Mouse (Mus musculus) forebrain, postnatal 0 days (tissue): ENCODE results near the gene Wdr95. TPM values are rescaled to one million over a fixed set of nuclear protein-coding genes. Genes with fewer than 3 reads are reported as not detected.

Experiments used
- ATAC-seq: fragments of 200-750 bp; cut with Nextera tagmentation; 2 replicates; pipeline ENCODE4 v1.8.0; 2017; ENCODE audit warnings: mild to moderate bottlenecking, moderate library complexity
- DNase-seq: peaks from one replicate; pipeline ENCODE4 v3.0.0-alpha.2; 2015
- H3K27ac ChIP-seq: fragments of 300-500 bp; sonication (generic); 2 replicates; pipeline ENCODE4 v1.5.1; 2014; ENCODE audit warnings: low read depth, mild to moderate bottlenecking, antibody characterized with exemption, low read length, moderate library complexity, mixed read lengths
- H3K27me3 ChIP-seq: fragments of 300-500 bp; sonication (generic); 2 replicates; pipeline ENCODE4 v1.6.1; 2014; ENCODE audit warnings: mild to moderate bottlenecking, low read length, mixed read lengths; ENCODE audit not compliant: insufficient read depth
- H3K36me3 ChIP-seq: fragments of 300-500 bp; sonication (generic); 2 replicates; pipeline ENCODE4 v1.6.1; 2014; ENCODE audit warnings: mild to moderate bottlenecking, moderate library complexity; ENCODE audit not compliant: insufficient read depth
- H3K4me1 ChIP-seq: fragments of 300-500 bp; sonication (generic); 2 replicates; pipeline ENCODE4 v1.6.1; 2014; ENCODE audit warnings: antibody characterized with exemption; ENCODE audit not compliant: insufficient read depth
- H3K4me2 ChIP-seq: fragments of 300-500 bp; sonication (generic); 2 replicates; pipeline ENCODE4 v1.6.1; 2014; ENCODE audit warnings: low read depth, mild to moderate bottlenecking, moderate library complexity
- H3K4me3 ChIP-seq: fragments of 300-500 bp; sonication (generic); 2 replicates; pipeline ENCODE4 v1.5.1; 2014; ENCODE audit warnings: low read depth, low read length, mixed read lengths
- H3K9ac ChIP-seq: fragments of 300-500 bp; sonication (generic); 2 replicates; pipeline ENCODE4 v1.6.1; 2014; ENCODE audit warnings: mild to moderate bottlenecking
- H3K9me3 ChIP-seq: fragments of 300-500 bp; sonication (generic); 2 replicates; pipeline ENCODE4 v1.6.1; 2016; ENCODE audit warnings: low read length
- CTCF ChIP-seq: sonication (generic); IDR thresholded peaks from 2 replicates; pipeline ENCODE4 v1.5.1; 2016; ENCODE audit warnings: antibody characterized with exemption, control low read depth, low read depth
- WGBS: fragments of 180-500 bp; shearing (Covaris S2); extraction: QIAGEN DNeasy Blood & Tissue Kit; methylation state at CpG from one replicate; pipeline ENCODE4 v1.1.7; 2014; 5-methylcytosine and 5-hydroxymethylcytosine counted together
- polyA plus RNA-seq: library from polyadenylated mRNA; unstranded; fragments of >200 nt; fragmentation: Nextera tagmentation; extraction: Ambion mirVana; gene quantifications from 2 replicates; pipeline ENCODE4 v1.2.1, GENCODE M21; 2015
- total RNA-seq: library from RNA; depleted of rRNA; stranded (reverse); fragments of >200 nt; gene quantifications from 2 replicates; pipeline ENCODE4 v1.2.3, GENCODE M21; 2014

Gene Wdr95
- total and polyA plus RNA-seq, 2 experiments from 2014 or later, result 0.38 to 0.84 TPM

DNA sequence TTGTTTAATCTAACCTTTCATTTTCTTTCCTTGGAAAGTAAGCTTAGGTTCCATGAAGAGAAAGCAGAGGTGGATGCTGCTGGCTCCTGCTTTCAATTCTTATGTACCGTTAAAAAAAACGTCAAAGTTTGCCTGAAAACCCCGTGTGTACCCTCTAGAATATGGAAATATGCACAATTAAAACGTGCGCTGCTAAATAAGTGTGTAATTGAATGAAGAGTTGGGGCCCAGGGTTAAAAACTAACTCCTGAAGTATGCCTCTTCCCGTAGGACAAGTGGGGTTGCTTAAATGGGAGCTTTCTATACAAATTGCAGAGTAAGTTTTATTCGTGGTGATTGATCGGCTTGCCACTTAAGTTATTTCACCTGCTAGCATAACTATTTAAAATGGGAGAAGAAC, 108.8 kb downstream of the Wdr95 start:
- 32% methylated on average over 8 of the region's 8 CpGs for WGBS
- Histone ChIP-seq H3K9ac (peak overlapping the region; percentile 76), H3K9me3 (no peaks in the 10 kb centered on the region), H3K4me3 (peak overlapping the region; percentile 79), H3K27ac (peak overlapping the region; percentile 87), H3K4me2 (peak overlapping the region; percentile 64), H3K27me3 (no peaks in the 10 kb centered on the region), H3K36me3 (peaks cover 6% of the 10 kb centered on the region; the same call in 1 of the 2 replicates), H3K4me1 (peaks cover 10% of the 10 kb centered on the region; the same call in 1 of the 2 replicates)
- ATAC-seq (no peak), DNase-seq (peak; percentile 46)
- TF ChIP-seq CTCF, result no peak

DNA sequence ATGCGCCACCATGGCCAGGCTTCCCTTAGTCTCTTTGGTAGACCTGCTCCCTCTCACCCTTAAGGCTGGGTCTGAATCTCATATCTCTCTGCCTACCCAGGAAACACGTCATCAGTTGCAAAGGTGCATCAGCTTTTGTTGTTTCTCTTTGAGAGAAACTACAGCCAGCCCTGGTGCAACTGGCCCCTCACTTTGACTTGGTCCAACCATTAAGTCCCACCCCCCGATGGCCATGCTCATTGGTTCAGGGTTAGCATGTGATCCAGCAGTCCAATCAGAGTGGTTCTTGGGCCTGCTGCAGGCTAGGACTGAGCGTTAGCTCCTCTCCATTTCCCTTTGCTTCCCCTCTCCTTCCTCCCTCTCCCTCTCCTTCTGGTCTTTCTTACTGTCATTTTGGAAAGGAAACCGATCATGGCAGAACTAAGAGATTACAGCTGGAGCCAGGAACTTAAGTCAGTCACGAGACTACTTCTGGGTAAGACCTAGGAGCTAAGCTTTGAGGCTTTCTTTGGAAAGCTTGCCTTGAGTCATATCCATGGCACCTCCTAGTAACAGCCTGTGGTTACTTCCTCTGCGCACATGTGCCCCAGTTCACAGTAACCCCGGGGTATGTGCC, 112.9 kb downstream of the Wdr95 start:
- no peak for TF ChIP-seq CTCF
- 89% methylated on average over 8 of the region's 8 CpGs for WGBS

DNA sequence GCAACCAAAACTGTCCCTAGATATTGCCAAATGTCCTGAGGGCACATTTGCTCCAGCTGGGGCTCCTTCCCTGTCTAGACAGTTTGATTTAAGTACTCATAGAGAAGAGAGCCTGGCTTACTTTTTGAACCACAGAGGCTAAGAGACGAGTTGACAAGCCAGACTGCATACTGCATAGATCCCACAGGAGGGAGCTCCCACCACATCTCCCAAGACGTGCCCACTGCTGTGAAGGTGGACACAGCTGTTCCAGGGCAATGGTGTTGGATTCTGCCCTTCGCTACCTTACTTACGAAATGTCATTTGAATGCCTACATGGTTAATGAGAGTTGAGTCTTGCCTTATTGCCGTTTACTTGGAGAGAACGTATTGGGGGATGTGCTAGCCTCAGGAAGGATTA, 113.9 kb downstream of the Wdr95 start:
- Histone ChIP-seq H3K9me3 (no peaks in the 10 kb centered on the region), H3K4me2 (no peak overlapping the region), H3K4me3 (no peak overlapping the region), H3K27me3 (no peaks in the 10 kb centered on the region), H3K9ac (no peak overlapping the region), H3K36me3 (no peaks in the 10 kb centered on the region), H3K27ac (no peak overlapping the region), H3K4me1 (no peaks in the 10 kb centered on the region)
- DNase-seq (no peak), ATAC-seq (no peak; the same call in 1 of the 2 replicates)
- TF ChIP-seq CTCF, result peak; percentile 69
- 60% methylated on average over 6 of the region's 6 CpGs for WGBS

More for the DNA sequence above, 112.9 kb downstream of the Wdr95 start:
- DNase-seq (no peak), ATAC-seq (no peak)
- Histone ChIP-seq H3K27me3 (no peaks in the 10 kb centered on the region), H3K9ac (no peak overlapping the region), H3K4me3 (no peak overlapping the region), H3K36me3 (no peaks in the 10 kb centered on the region), H3K27ac (no peak overlapping the region), H3K9me3 (no peaks in the 10 kb centered on the region), H3K4me1 (no peaks in the 10 kb centered on the region), H3K4me2 (no peak overlapping the region)

DNA sequence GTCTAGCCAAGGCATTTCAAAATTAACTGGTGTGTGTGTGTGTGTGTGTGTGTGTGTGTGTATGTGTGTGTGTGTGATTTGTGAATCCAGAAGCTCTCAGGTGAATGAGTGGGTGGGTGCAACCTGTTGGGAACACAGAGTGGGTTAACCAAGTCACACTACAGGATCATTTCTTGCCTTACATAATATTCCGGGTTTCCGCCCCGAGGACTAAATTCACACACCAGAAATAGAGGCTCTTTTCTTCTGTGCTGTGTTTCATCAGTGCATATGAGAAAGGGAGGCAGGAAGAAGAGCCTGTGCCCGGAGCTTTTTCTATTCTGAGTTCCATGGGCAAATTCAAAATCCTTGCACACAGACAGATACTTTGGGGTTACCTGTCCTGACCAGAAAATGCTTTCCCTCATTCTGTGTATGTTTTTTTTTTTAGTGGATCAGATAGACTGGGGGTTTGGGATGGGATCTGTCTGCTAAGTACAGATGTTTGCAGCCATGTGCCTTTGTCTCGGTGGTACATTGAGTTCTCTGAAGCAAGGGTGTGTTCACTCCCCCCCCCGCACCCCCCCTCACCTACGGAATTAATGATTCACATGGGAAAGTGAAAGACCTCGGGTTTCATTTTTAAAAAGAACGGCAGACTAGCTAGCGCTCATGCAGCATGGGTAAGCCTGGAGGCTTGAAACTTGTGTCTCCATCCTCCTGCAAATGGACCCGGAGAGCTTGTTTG, 114.5 kb downstream of the Wdr95 start:
- Histone ChIP-seq H3K4me3 (no peak overlapping the region), H3K4me2 (no peak overlapping the region), H3K27ac (no peak overlapping the region), H3K4me1 (peaks cover under 1% of the 10 kb centered on the region; the same call in 1 of the 2 replicates), H3K27me3 (no peaks in the 10 kb centered on the region), H3K9ac (no peak overlapping the region), H3K9me3 (no peaks in the 10 kb centered on the region), H3K36me3 (no peaks in the 10 kb centered on the region)
- no peak for DNase-seq
- ATAC-seq, result no peak
- TF ChIP-seq CTCF, result no peak
- WGBS, result 78% methylated on average over 11 of the region's 11 CpGs

DNA sequence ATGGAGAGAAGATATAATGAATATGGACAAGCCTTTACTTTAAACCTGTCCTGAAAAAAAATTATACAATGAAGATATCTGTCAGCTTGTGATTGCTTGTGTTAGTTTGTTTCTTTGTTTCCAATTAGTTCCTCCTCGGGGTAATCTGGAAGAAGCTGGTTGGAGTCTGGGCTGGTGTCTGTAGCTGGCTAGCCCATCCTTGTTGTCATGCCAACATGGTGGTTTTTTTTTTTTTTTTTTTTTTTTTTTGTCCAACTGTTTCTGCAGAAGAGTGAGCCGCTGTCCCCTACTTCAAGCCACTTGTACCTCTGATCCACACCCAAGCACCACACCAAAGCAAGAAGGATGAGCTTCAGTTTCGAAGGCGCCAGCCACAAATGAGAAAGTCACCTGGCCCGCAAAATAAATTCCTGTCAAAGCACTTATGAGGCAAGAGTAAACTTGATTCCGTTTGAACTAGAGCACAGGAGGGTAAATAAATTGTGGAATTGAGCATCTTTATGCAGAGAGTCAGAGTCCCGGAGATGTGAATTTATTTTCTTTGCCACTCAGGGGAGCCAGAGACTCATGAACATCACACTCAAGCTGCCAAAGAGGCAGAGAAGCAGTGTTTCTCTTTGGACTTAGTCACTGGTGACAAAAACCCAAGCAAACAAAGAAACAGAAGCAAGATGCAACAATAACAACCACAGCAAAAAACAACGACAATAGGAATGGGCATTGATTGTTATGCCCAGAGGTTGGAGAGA, 119.1 kb downstream of the Wdr95 start:
- Histone ChIP-seq H3K27ac (peak overlapping the region; percentile 57), H3K4me3 (no peak overlapping the region), H3K4me2 (no peak overlapping the region), H3K4me1 (peaks cover 3% of the 10 kb centered on the region; the same call in 1 of the 2 replicates), H3K36me3 (no peaks in the 10 kb centered on the region), H3K9me3 (no peaks in the 10 kb centered on the region), H3K27me3 (no peaks in the 10 kb centered on the region), H3K9ac (no peak overlapping the region)
- DNase-seq (peak; percentile 71), ATAC-seq (peak; percentile 81)
- peak; percentile 64 for TF ChIP-seq CTCF
- 63% methylated on average over 8 of the region's 8 CpGs for WGBS

DNA sequence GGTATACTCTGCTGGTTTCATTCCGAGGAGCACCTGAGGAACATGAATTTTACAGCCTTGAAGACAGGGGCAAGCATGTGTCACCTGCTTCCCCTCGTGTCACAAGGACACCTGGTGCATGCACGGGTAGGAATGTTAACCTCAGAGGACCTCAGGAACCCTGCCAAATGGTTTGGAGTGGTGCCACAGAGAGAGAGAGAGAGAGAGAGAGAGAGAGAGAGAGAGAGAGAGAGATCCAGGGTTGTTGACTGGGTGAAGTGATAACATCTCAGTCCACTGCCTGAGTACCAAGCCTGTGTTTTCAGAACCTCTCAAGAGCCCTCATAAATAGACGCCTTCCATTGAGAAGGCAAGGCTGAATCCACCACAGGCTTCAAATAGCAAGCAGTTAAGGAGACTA, 119.7 kb downstream of the Wdr95 start:
- no peak for TF ChIP-seq CTCF
- WGBS, result 66% methylated on average over 4 of the region's 4 CpGs
- H3K27me3 ChIP-seq, result no peaks in the 10 kb centered on the region
- H3K4me2 ChIP-seq, result no peak overlapping the region
- peaks cover 3% of the 10 kb centered on the region; the same call in 1 of the 2 replicates for H3K4me1 ChIP-seq
- H3K9ac ChIP-seq, result no peak overlapping the region
- H3K4me3 ChIP-seq, result no peak overlapping the region
- ATAC-seq (0 out of 2 replicates have a peak, but pooled peaks have one; percentile 21), DNase-seq (no peak)
- no peaks in the 10 kb centered on the region for H3K9me3 ChIP-seq
- H3K27ac ChIP-seq, result peak overlapping the region; percentile 57
- no peaks in the 10 kb centered on the region for H3K36me3 ChIP-seq
